Mouse (Mus musculus) heart, embryonic 14.5 days (tissue): Measurements from ENCODE around the gene Aspscr1. TPM values are rescaled to one million over a fixed set of nuclear protein-coding genes. Genes with fewer than 3 reads are reported as not detected.

Experiments
- microRNA-seq: library from miRNA; unstranded; fragments of <30 nt; microRNA quantifications from one replicate; pipeline ENCODE4, GENCODE M21; 2016
- polyA plus RNA-seq: library from polyadenylated mRNA; unstranded; fragments of >200 nt; fragmentation: Nextera tagmentation; extraction: Ambion mirVana; gene quantifications from 2 replicates; pipeline ENCODE4 v1.2.1, GENCODE M21; 2014

The Aspscr1 gene
- polyA plus RNA-seq, 1 experiment from 2014 or later, result 106 TPM

Small RNA genes lying within 50 kb of the gene (microRNA-seq; reads per million reads assigned to microRNA genes)
- not detected for gene Mir6936

Other genes starting within 250 kb of the Aspscr1 start
- 35.6 and 37.2 TPM in 2 replicates for gene Nploc4, start 235.3 kb upstream of the Aspscr1 start, polyA plus RNA-seq
- gene Tspan10, start 230.3 kb upstream of the Aspscr1 start, polyA plus RNA-seq, result not detected in 2 replicates
- 0.23 TPM in 1 of 2 replicates, not detected in the other for gene Pde6g, start 219.5 kb upstream of the Aspscr1 start, polyA plus RNA-seq
- gene Oxld1, start 214.9 kb upstream of the Aspscr1 start, polyA plus RNA-seq, result 24.9 and 26.0 TPM in 2 replicates
- gene Ccdc137, start 214.9 kb upstream of the Aspscr1 start, polyA plus RNA-seq, result 19.5 and 20.2 TPM in 2 replicates
- gene Arl16, start 205.4 kb upstream of the Aspscr1 start, polyA plus RNA-seq, result 40.0 and 44.4 TPM in 2 replicates
- 225 and 239 TPM in 2 replicates for gene Mrpl12, start 188.4 kb upstream of the Aspscr1 start, polyA plus RNA-seq
- 39.4 and 41.7 TPM in 2 replicates for gene Slc25a10, start 181.1 kb upstream of the Aspscr1 start, polyA plus RNA-seq
- gene Gcgr, start 142.3 kb upstream of the Aspscr1 start, polyA plus RNA-seq, result 2.3 and 2.5 TPM in 2 replicates
- gene Mcrip1, start 123.2 kb upstream of the Aspscr1 start, polyA plus RNA-seq, result 153 and 158 TPM in 2 replicates
- gene Ppp1r27, start 121.8 kb upstream of the Aspscr1 start, polyA plus RNA-seq, result not detected in 2 replicates
- gene P4hb, start 99.7 kb upstream of the Aspscr1 start, polyA plus RNA-seq, result 431 and 451 TPM in 2 replicates
- gene Arhgdia, start 91.3 kb upstream of the Aspscr1 start, polyA plus RNA-seq, result 360 and 367 TPM in 2 replicates
- 251 and 254 TPM in 2 replicates for gene Alyref, start 74.6 kb upstream of the Aspscr1 start, polyA plus RNA-seq
- gene Anapc11, start 74.6 kb upstream of the Aspscr1 start, polyA plus RNA-seq, result 223 and 251 TPM in 2 replicates
- 17.5 and 18.9 TPM in 2 replicates for gene Npb, start 64.5 kb upstream of the Aspscr1 start, polyA plus RNA-seq
- 72.0 and 73.2 TPM in 2 replicates for gene Pcyt2, start 55.0 kb upstream of the Aspscr1 start, polyA plus RNA-seq
- gene Sirt7, start 47.7 kb upstream of the Aspscr1 start, polyA plus RNA-seq, result 17.6 and 18.5 TPM in 2 replicates
- gene Mafg, start 39.4 kb upstream of the Aspscr1 start, polyA plus RNA-seq, result 16.6 and 18.1 TPM in 2 replicates
- gene Pycr1, start 29.2 kb upstream of the Aspscr1 start, polyA plus RNA-seq, result 17.1 and 22.3 TPM in 2 replicates
- 19.4 and 19.5 TPM in 2 replicates for gene Myadml2, start 24.8 kb upstream of the Aspscr1 start, polyA plus RNA-seq
- gene Notum, start 11.8 kb upstream of the Aspscr1 start, polyA plus RNA-seq, result 1.1 and 1.6 TPM in 2 replicates
- 109 and 135 TPM in 2 replicates for gene Cenpx, start 40.8 kb downstream of the Aspscr1 start, polyA plus RNA-seq
- 16.9 and 23.7 TPM in 2 replicates for gene Lrrc45, start 41.0 kb downstream of the Aspscr1 start, polyA plus RNA-seq
- gene Rac3, start 48.5 kb downstream of the Aspscr1 start, polyA plus RNA-seq, result 0.69 and 1.9 TPM in 2 replicates
- 7.7 and 11.9 TPM in 2 replicates for gene Dcxr, start 54.3 kb downstream of the Aspscr1 start, polyA plus RNA-seq
- gene Cbr2, start 59.1 kb downstream of the Aspscr1 start, polyA plus RNA-seq, result 1.7 and 4.7 TPM in 2 replicates
- gene Hmga1b, start 89.8 kb downstream of the Aspscr1 start, polyA plus RNA-seq, result 1.9 and 2.9 TPM in 2 replicates
- 16.0 and 16.7 TPM in 2 replicates for gene Rfng, start 111.2 kb downstream of the Aspscr1 start, polyA plus RNA-seq
- gene Gps1, start 111.3 kb downstream of the Aspscr1 start, polyA plus RNA-seq, result 138 and 151 TPM in 2 replicates
- 43.6 and 44.5 TPM in 2 replicates for gene Dus1l, start 123.4 kb downstream of the Aspscr1 start, polyA plus RNA-seq
- gene Fasn, start 151.6 kb downstream of the Aspscr1 start, polyA plus RNA-seq, result 29.6 and 32.0 TPM in 2 replicates